23 mouse cellular contexts compared by ENCODE assay signal in genomic region chr9:61233251-61233650, GRCm38 (mm10).
"Had no signal": no experiment of that assay in that cellular context is flagged by ENCODE, and none has a peak within 500 bp of the region (broad histone marks: within the 10 kb centered on the region; RNA-seq: fewer than 3 reads in every experiment).

No protein-coding gene starts in this region.

- H3K9me3 ChIP-seq: limb, embryonic 12.5 days; limb, embryonic 15.5 days; midbrain, embryonic 12.5 days; midbrain, embryonic 15.5 days; neural tube, embryonic 13.5 days had no signal

- ATAC-seq: intestine, postnatal 0 days; liver, postnatal 0 days; lung, postnatal 0 days; midbrain, embryonic 15.5 days had no signal

- H3K9ac ChIP-seq: limb, embryonic 12.5 days; limb, embryonic 15.5 days; liver, embryonic 14.5 days; liver, postnatal 0 days; lung, embryonic 14.5 days; midbrain, embryonic 12.5 days; midbrain, embryonic 15.5 days; neural tube, embryonic 13.5 days had no signal

- H3K4me3 ChIP-seq: layer of hippocampus, adult 2 months; left cerebral cortex, adult 2 months; limb, embryonic 12.5 days; limb, embryonic 15.5 days; midbrain, embryonic 12.5 days; midbrain, embryonic 15.5 days; neural tube, embryonic 13.5 days had no signal

- DNase-seq: kidney, adult 2 months; kidney, postnatal 25 days; layer of hippocampus, adult 9-11 months; layer of hippocampus, postnatal 36 days; left cerebral cortex, postnatal 4 days; liver, postnatal 0 days; lung, embryonic 14.5 days; retina, postnatal 1 day; right cerebral cortex, postnatal 25 days; thymus, adult 18-20 months had no signal

- H3K36me3 ChIP-seq: limb, embryonic 12.5 days; limb, embryonic 15.5 days; midbrain, embryonic 12.5 days; midbrain, embryonic 15.5 days; neural tube, embryonic 13.5 days had no signal

- H3K4me2 ChIP-seq: limb, embryonic 12.5 days; limb, embryonic 15.5 days; liver, embryonic 11.5 days; lung, embryonic 14.5 days; midbrain, embryonic 12.5 days; midbrain, embryonic 15.5 days; neural tube, embryonic 13.5 days had no signal

- H3K27ac ChIP-seq: kidney, postnatal 0 days; layer of hippocampus, adult 2 months; left cerebral cortex, adult 2 months; limb, embryonic 12.5 days; limb, embryonic 15.5 days; liver, embryonic 14.5 days; macrophage; midbrain, embryonic 12.5 days; midbrain, embryonic 15.5 days; neural tube, embryonic 13.5 days had no signal
